Mouse (Mus musculus) heart, adult 2 months (tissue): ENCODE measurements around the gene Gpr132. TPM values are rescaled to one million over a fixed set of nuclear protein-coding genes. Genes with fewer than 3 reads are reported as not detected.

Experiments used
- DNase-seq, 2 experiments: peaks; one replicate each; pipeline ENCODE4 v3.0.0; 2021
- H3K27ac ChIP-seq: fragments of 200-600 bp; 2 replicates; pipeline ENCODE4 v1.8.1; 2022
- H3K27me3 ChIP-seq: fragments of 200-500 bp; 2 replicates; pipeline ENCODE4 v1.6.1; 2012; ENCODE audit warnings: mild to moderate bottlenecking, low read length, inconsistent platforms, mixed read lengths; ENCODE audit not compliant: control insufficient read depth, insufficient read depth
- H3K36me3 ChIP-seq: fragments of 200-500 bp; 2 replicates; pipeline ENCODE4 v1.6.1; 2012; ENCODE audit warnings: low read length, inconsistent platforms; ENCODE audit not compliant: control insufficient read depth, insufficient read depth
- H3K4me1 ChIP-seq: fragments of 200-500 bp; 2 replicates; pipeline ENCODE4 v1.6.1; 2011; ENCODE audit warnings: low read length; ENCODE audit not compliant: control insufficient read depth, insufficient read depth
- H3K4me3 ChIP-seq: fragments of 200-600 bp; 2 replicates; pipeline ENCODE4 v1.8.1; 2022
- H3K79me2 ChIP-seq: fragments of 200-500 bp; replicated peaks from 2 replicates; pipeline ENCODE4 v1.6.1; 2012; ENCODE audit warnings: mild to moderate bottlenecking, inconsistent platforms, low read length, moderate library complexity, mixed read lengths; ENCODE audit not compliant: control insufficient read depth, insufficient read depth
- H3K9ac ChIP-seq: fragments of 200-500 bp; 2 replicates; pipeline ENCODE4 v1.6.1; 2012; ENCODE audit warnings: low read depth, mild to moderate bottlenecking, control low read depth, inconsistent platforms, low read length, mixed read lengths
- CTCF ChIP-seq: fragments of 200-600 bp; IDR thresholded peaks from 2 replicates; pipeline ENCODE4 v1.8.1; 2022; ENCODE audit warnings: antibody characterized with exemption, mild to moderate bottlenecking, moderate library complexity
- EP300 ChIP-seq: fragments of 200-500 bp; IDR thresholded peaks from 2 replicates; pipeline ENCODE4 v1.6.1; 2011; ENCODE audit warnings: low read depth, low read length, control low read depth; ENCODE audit not compliant: insufficient read depth
- POLR2A ChIP-seq: fragments of 200-500 bp; IDR thresholded peaks from 2 replicates; pipeline ENCODE4 v1.6.1; 2011; ENCODE audit warnings: mild to moderate bottlenecking, low read depth, low read length, control low read depth; ENCODE audit not compliant: insufficient read depth
- WGBS: fragments of 180-500 bp; shearing (Covaris S2); methylation state at CpG from one replicate; pipeline ENCODE4 v1.1.7; 2018; 5-methylcytosine and 5-hydroxymethylcytosine counted together
- intact Hi-C: fragments of 180-260 bp; cut with DNase I; formaldehyde crosslinking; loops from one replicate; pipeline ENCODE4 v1.15.1; 2025
- polyA plus RNA-seq: library from polyadenylated mRNA; depleted of rRNA; stranded (reverse); fragments of >200 nt; gene quantifications from 2 replicates; pipeline ENCODE4 v1.2.3, GENCODE M21; 2012
- total RNA-seq, 2 experiments: library from RNA; stranded (reverse); gene quantifications; 2 replicates each; pipeline ENCODE4 v1.2.3; 2021

Gene Gpr132
- total and polyA plus RNA-seq, 3 experiments = 0.29 to 2.0 (median 0.36) TPM

DNA sequence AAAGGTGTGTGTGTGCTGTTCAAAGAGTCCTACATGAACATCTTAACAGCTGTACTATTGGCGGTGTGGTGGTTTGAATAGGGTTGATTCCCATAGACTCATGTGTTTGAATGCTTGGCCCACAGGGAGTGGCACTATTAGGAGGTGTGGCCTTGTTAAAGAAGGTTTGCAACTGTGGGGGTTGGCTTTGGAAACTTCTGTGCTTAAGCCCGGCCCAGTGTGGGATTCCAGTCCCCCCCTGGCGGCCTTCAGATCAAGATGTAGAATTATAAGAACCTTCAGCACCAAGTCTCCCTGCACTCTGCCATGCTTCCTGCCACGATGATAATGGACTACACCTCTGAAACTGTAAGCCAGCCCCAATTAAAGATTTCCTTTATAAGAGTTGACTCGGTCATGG is 35.6 kb downstream of the Gpr132 start:
- H3K27me3 ChIP-seq = no peaks in the 10 kb centered on the region
- no peak overlapping the region for H3K27ac ChIP-seq
- H3K4me1 ChIP-seq = peaks cover 1% of the 10 kb centered on the region; the same call in 1 of the 2 replicates
- DNase-seq = no peak
- 88% methylated on average over 5 of the region's 5 CpGs for whole genome bisulfite sequencing
- no peak for TF ChIP-seq POLR2A
- TF ChIP-seq EP300 = no peak
- no peak for TF ChIP-seq CTCF
- no peak overlapping the region for H3K4me3 ChIP-seq
- intact Hi-C loops = no loop called here
- H3K9ac ChIP-seq = no peak overlapping the region
- H3K79me2 ChIP-seq = peaks cover 2% of the 10 kb centered on the region; the same call in 1 of the 2 replicates
- peaks cover 2% of the 10 kb centered on the region; the same call in 1 of the 2 replicates for H3K36me3 ChIP-seq

DNA sequence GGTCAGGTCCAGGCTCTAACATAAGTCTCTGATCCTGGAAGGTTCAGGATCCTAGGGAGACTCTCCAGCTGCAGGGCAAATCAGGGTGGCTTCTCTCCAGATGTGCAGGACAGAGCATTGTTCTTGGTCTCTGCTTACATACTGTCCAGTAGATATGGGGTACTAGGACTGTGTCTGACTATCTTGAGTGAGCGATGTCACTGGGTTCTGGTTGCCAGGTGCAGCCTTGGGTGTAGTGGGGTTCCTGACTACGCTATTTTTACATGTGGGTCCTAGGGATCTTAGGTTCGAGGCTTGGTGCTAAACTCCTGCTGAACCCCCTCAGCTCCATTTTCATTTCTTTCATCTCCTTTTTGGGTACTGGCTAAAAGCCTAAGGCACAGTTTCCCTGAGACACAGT is 37.5 kb downstream of the Gpr132 start:
- TF ChIP-seq CTCF = no peak
- no peak for TF ChIP-seq EP300
- no peak for TF ChIP-seq POLR2A
- H3K9ac ChIP-seq = no peak overlapping the region; the same call in 1 of the 2 replicates
- peaks cover 3% of the 10 kb centered on the region for H3K4me1 ChIP-seq
- no peaks in the 10 kb centered on the region for H3K27me3 ChIP-seq
- H3K4me3 ChIP-seq = no peak overlapping the region; the same call in 1 of the 2 replicates
- DNase-seq = no peak
- H3K79me2 ChIP-seq = peaks cover 2% of the 10 kb centered on the region; the same call in 1 of the 2 replicates
- intact Hi-C loops = loop anchor here (2.0 kb wide), 1 partner anchor 22 kb away; the partner anchor contains the start of gene Clba1
- peaks cover 2% of the 10 kb centered on the region; the same call in 1 of the 2 replicates for H3K36me3 ChIP-seq
- no peak overlapping the region for H3K27ac ChIP-seq
- 76% methylated on average over 3 of the region's 3 CpGs for WGBS

DNA sequence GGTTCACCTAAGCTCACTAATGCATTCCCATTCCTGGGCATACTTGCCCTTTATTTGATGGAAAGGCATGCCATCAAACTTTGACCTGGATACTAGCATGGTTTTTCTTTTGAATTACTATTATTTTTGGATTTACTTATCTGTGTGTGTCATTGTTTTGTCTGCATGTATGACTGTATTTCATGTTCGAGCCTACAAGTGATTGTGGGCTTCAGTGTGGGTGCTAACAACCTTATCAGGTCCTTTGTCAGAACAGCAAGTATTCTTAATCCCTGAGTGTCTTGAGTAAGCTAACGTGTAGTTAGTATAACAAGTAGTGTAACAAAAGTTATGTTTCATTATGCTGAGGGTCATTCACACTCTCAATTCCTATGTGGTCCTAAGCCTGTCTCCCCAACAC is 37.9 kb downstream of the Gpr132 start:
- TF ChIP-seq EP300 (no peak), POLR2A (no peak), CTCF (no peak)
- H3K4me3 ChIP-seq = peak overlapping the region; percentile 71
- 11% methylated on average over 2 of the region's 2 CpGs for WGBS
- peak overlapping the region; percentile 87 for H3K9ac ChIP-seq
- peak overlapping the region; percentile 75 for H3K27ac ChIP-seq
- peaks cover 3% of the 10 kb centered on the region for H3K4me1 ChIP-seq
- H3K79me2 ChIP-seq = peaks cover 2% of the 10 kb centered on the region; the same call in 1 of the 2 replicates
- peaks cover 2% of the 10 kb centered on the region; the same call in 1 of the 2 replicates for H3K36me3 ChIP-seq
- intact Hi-C loops = loop anchor here (2.0 kb wide), 1 partner anchor 21 kb away; the partner anchor contains the start of gene Clba1
- no peaks in the 10 kb centered on the region for H3K27me3 ChIP-seq
- no peak for DNase-seq

DNA sequence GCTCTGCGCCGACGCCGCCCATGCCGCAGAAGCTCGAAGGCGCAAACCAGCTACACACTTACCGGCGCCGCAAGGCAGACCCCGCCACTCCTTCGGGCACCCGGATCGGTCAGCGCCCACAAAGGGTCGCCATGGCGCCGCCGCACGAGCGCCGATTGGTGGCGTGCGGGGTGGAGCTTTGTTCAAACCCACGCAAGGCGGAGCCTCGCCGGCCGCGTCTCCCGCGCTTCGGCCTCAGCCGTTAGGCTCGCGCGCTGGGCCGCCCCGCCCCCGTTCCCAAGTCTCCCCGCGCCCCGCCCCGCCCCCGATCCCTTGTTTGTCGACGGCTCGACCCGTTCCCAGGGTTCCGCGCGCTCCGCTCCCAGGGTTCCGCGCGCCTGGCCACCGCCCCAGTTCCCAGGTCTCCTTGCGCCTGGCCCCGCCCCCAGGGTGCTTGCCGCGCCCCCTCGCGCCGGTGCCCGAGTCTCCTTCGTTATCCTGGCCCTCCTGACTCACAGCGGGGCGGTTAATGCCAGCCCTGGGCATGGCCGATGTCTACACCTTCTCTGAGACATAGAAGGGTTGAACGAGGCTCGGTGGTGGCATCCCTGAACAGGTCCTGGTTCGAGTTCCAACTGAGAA is 38.7 kb downstream of the Gpr132 start, which contains the start of gene Cdca4:
Gene Cdca4 (minus strand): TSS at position 180 of the 621 bp plus-strand sequence.
- H3K36me3 ChIP-seq = peaks cover 2% of the 10 kb centered on the region; the same call in 1 of the 2 replicates
- peak within 1 kb of the TSS; percentile 95 for H3K4me3 ChIP-seq
- H3K4me1 ChIP-seq = peaks cover 3% of the 10 kb centered on the region
- DNase-seq = peak; percentile 98 to 100
- TF ChIP-seq EP300 (peak; percentile 39; the same call in 1 of the 2 replicates), POLR2A (peak; percentile 74), CTCF (peak; percentile 43; the same call in 1 of the 2 replicates)
- peaks cover 2% of the 10 kb centered on the region; the same call in 1 of the 2 replicates for H3K79me2 ChIP-seq
- intact Hi-C loops = loop anchor here (5.0 kb wide), 1 partner anchor 323 kb away; no protein-coding TSS in a partner anchor
- WGBS = under 1% methylated on average over 52 of the region's 72 CpGs
- no peaks in the 10 kb centered on the region for H3K27me3 ChIP-seq
- peak within 1 kb of the TSS; percentile 94 for H3K27ac ChIP-seq
- H3K9ac ChIP-seq = peak within 1 kb of the TSS; percentile 92

DNA sequence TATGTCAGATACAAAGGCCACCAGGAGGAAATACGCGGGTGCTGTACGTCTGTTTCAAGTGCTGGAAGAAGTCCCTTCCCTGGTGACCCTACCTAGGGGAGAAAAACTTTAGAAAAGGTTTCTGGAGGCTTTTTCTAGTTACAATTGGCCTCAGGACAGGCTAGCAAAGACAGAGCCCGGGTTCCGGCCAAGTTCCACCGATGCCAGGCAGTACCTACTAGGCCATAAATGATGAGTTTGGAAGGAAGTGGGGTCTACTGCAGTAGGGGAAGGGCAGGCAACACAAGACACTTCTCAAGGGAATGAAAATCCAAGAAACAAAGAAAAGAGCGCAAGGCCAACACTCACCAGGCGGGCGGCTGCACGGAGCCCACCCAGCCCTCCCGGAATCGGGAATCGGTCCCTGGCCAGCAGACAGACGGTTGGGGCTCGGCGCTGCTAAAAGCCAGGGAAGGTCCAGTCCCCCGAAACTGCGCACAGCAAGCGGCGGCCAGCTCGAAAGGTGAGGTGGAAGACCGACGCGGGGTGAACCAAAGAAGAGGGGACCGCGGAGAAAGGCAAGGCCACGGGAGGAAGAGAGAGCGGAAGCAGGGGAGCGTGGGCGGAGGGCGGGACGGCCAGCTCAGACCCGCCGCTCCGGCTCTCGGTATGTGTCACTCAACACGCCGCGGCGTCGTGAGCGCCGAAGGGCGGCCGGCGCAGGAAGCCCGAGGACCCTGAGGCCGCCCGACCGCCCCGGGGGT is 39.4 kb downstream of the Gpr132 start:
- intact Hi-C loops = loop anchor here (5.0 kb wide), 1 partner anchor 324 kb away; no protein-coding TSS in a partner anchor
- peak overlapping the region; percentile 92 for H3K9ac ChIP-seq
- peaks cover 5% of the 10 kb centered on the region for H3K4me1 ChIP-seq
- DNase-seq = no peak
- under 1% methylated on average over 50 of the region's 51 CpGs for WGBS
- peak overlapping the region; percentile 94 for H3K27ac ChIP-seq
- peaks cover 3% of the 10 kb centered on the region; the same call in 1 of the 2 replicates for H3K36me3 ChIP-seq
- TF ChIP-seq CTCF (no peak), EP300 (no peak), POLR2A (0 out of 2 replicates have a peak, but pooled peaks have one; percentile 44)
- H3K79me2 ChIP-seq = peaks cover 2% of the 10 kb centered on the region; the same call in 1 of the 2 replicates
- H3K4me3 ChIP-seq = peak overlapping the region; percentile 95
- H3K27me3 ChIP-seq = no peaks in the 10 kb centered on the region
